Mouse (Mus musculus) lung, adult 2 months (tissue): Measurements from ENCODE around the gene Pnpla3.

Experiments used
- CTCF ChIP-seq: fragments of 200-500 bp; IDR thresholded peaks from 2 replicates; pipeline ENCODE4 v1.5.1; 2011; ENCODE audit warnings: mild to moderate bottlenecking, low read length, control low read depth; ENCODE audit not compliant: insufficient read depth
- POLR2A ChIP-seq: fragments of 200-500 bp; IDR thresholded peaks from 2 replicates; pipeline ENCODE4 v1.6.1; 2011; ENCODE audit warnings: low read depth, mild to moderate bottlenecking, control low read depth, low read length, borderline replicate concordance; ENCODE audit errors: extremely low read depth

DNA sequence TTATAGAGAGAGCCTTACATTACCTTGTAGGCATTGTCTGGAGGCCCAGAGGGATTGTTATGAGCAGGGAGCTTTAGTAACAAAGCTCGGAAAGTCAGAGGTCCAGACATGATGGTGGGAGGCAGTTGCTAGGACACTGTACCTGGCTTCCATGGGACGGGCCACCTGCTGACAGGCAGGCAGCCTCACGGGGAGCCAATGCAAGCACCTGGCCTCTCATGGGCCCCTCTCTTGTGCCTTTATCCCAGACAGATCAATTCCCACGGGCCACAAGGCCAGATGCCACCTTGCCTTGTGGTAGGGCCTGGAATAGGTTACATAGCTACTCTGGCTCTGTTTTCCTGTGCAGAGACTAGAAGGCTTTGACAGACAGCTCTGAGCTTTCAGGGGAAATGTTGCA lies 43.9 kb downstream of the Pnpla3 start:
- TF ChIP-seq POLR2A (no peak), CTCF (no peak)
